Mouse (Mus musculus) MN1 (cell line): ENCODE results near the gene Gm4301.
"Not testable (repeated sequence)": the region's sequence is repeated elsewhere in the genome, so short reads cannot be mapped to it uniquely, and the experiment has no call there.

Source experiments
- DNase-seq: peaks from one replicate; pipeline ENCODE4 v3.0.0-alpha.2; 2016; ENCODE audit warnings: low spot score

Gene Gm4301

GRCm38 (mm10) chr10:100335376-100335775 is at the start of gene Gm4301:
Gm4301 (plus strand) TSS chr10:100335676.
- DNase-seq: not testable (repeated sequence)

DNA sequence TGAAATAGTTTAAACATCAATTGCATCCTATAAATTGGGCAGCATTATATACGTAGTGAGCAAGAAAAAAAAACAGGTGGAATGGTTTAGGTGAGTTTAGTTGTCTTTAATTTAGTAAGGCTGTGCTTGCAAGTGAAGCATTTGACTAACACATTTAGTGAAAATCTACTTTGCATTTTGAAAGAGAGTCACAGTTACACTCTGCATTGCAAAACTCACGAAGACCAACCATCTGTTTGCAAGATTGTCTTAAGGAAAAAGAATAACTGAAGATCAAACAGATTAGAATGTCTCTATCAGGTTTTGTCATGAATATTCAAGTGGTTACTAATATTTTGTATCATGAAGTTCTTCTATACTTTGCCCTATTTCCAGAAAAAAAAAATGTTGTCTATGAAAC is 39.4 kb upstream of the Gm4301 start:
- DNase-seq: no peak

GRCm38 (mm10) chr10:100300106-100300505 is 35.4 kb upstream of the Gm4301 start:
- not testable (repeated sequence) for DNase-seq

- not testable (repeated sequence) for DNase-seq
Observed at GRCm38 (mm10) chr10:100340536-100340935, 5.1 kb downstream of the Gm4301 start, which contains the start of gene Gm4302. Gm4302 (plus strand) TSS chr10:100340836.

DNA sequence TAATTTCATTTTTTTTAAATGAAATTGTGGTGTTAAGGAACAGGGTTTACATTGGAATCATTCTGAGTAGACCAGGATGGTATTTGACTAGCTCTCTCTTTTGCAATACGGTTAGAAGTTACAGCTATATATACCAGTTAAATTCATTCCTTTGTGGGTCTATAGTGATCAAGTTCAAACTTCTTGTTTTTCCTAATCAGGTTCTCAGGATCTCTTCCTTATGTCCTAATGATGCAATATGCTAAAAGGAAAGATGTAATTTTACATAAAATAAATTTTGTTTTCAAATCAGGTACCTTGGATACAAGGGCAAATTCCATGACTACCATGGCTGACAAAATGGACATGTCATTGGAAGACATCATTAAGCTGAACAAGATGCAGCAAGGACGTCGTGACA is 10.2 kb downstream of the Gm4301 start, which contains the start of gene Gm4303:
TSS of gene Gm4303 (plus strand) at position 301 of the 400 bp plus-strand sequence.
- not testable (repeated sequence) for DNase-seq

GRCm38 (mm10) chr10:100350793-100351192 is 15.3 kb downstream of the Gm4301 start, which contains the start of gene Gm4305:
Gm4305 (plus strand) TSS chr10:100351093.
- DNase-seq: not testable (repeated sequence)

DNA sequence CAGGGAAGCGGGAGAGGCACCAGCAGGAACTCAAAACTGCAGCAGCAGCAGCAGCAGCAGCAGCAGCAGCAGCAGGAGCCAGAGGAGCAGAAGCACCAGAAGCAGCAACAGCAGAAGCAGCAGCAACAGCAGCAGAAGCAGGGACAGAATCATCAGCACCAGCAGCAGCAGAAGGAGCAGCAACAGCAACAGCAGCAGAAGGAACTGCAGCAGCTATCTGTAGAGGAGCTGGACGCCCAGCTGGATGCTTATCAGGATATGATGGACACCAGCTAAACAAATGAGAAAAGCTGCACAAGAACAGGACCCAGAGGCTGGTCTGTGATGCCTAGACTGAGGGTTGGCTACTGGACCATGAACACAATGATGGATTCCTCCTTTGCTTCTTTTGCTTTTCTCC is 21.4 kb downstream of the Gm4301 start:
- DNase-seq: not testable (repeated sequence)

DNA sequence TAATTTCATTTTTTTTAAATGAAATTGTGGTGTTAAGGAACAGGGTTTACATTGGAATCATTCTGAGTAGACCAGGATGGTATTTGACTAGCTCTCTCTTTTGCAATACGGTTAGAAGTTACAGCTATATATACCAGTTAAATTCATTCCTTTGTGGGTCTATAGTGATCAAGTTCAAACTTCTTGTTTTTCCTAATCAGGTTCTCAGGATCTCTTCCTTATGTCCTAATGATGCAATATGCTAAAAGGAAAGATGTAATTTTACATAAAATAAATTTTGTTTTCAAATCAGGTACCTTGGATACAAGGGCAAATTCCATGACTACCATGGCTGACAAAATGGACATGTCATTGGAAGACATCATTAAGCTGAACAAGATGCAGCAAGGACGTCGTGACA is 25.6 kb downstream of the Gm4301 start, which contains the start of gene Gm4307:
TSS of gene Gm4307 (plus strand) at position 301 of the 400 bp plus-strand sequence.
- not testable (repeated sequence) for DNase-seq

- not testable (repeated sequence) for DNase-seq
Observed at GRCm38 (mm10) chr10:100382460-100382859, 47.0 kb downstream of the Gm4301 start, which contains the start of gene Gm4312. Gm4312 (minus strand) TSS chr10:100382560.
